Mouse (Mus musculus) fat pad, adult 2 months (tissue): ENCODE results near the gene Bhlhe41.

Experiments
- DNase-seq: peaks from one replicate; pipeline ENCODE4 v3.0.0-alpha.2; 2011; ENCODE audit warnings: low read depth, low spot score; ENCODE audit errors: extremely low read depth

The Bhlhe41 gene

GRCm38 (mm10) chr6:145865289-145865885, at the start of gene Bhlhe41:
Gene Bhlhe41, minus strand, starts transcription at chr6:145865558.
- no peak for DNase-seq

- no peak for DNase-seq
Observed at GRCm38 (mm10) chr6:145912232-145912631, 46.9 kb upstream of the Bhlhe41 start.

GRCm38 (mm10) chr6:145910469-145911426, 45.4 kb upstream of the Bhlhe41 start:
- no peak for DNase-seq

GRCm38 (mm10) chr6:145909943-145910342, 44.6 kb upstream of the Bhlhe41 start:
- no peak for DNase-seq

GRCm38 (mm10) chr6:145906096-145906890, 40.9 kb upstream of the Bhlhe41 start:
- DNase-seq: no peak

GRCm38 (mm10) chr6:145904616-145905015, 39.3 kb upstream of the Bhlhe41 start:
- DNase-seq: no peak

GRCm38 (mm10) chr6:145904169-145904568, 38.8 kb upstream of the Bhlhe41 start:
- DNase-seq: no peak

GRCm38 (mm10) chr6:145894669-145895342, 29.4 kb upstream of the Bhlhe41 start:
- DNase-seq: no peak

- DNase-seq: no peak
Observed at GRCm38 (mm10) chr6:145893366-145894021, 28.1 kb upstream of the Bhlhe41 start.

- no peak for DNase-seq
Observed at GRCm38 (mm10) chr6:145892381-145893265, 27.3 kb upstream of the Bhlhe41 start.

- no peak for DNase-seq
Observed at GRCm38 (mm10) chr6:145891951-145892350, 26.6 kb upstream of the Bhlhe41 start.

- DNase-seq: no peak
Observed at GRCm38 (mm10) chr6:145887719-145888118, 22.4 kb upstream of the Bhlhe41 start.

- DNase-seq: peak; percentile 86
Observed at GRCm38 (mm10) chr6:145886277-145886676, 20.9 kb upstream of the Bhlhe41 start.

- no peak for DNase-seq
Observed at GRCm38 (mm10) chr6:145885069-145885468, 19.7 kb upstream of the Bhlhe41 start.

- no peak for DNase-seq
Observed at GRCm38 (mm10) chr6:145883668-145884067, 18.3 kb upstream of the Bhlhe41 start.

GRCm38 (mm10) chr6:145883010-145883409, 17.7 kb upstream of the Bhlhe41 start:
- DNase-seq: no peak

- no peak for DNase-seq
Observed at GRCm38 (mm10) chr6:145880609-145881008, 15.3 kb upstream of the Bhlhe41 start.

- no peak for DNase-seq
Observed at GRCm38 (mm10) chr6:145876986-145877735, 11.8 kb upstream of the Bhlhe41 start.

- no peak for DNase-seq
Observed at GRCm38 (mm10) chr6:145873354-145873753, 8.0 kb upstream of the Bhlhe41 start.
